Mouse (Mus musculus): ENCODE results near the gene Nup210l. TPM values are rescaled to one million over a fixed set of nuclear protein-coding genes. Genes with fewer than 3 reads are reported as not detected.
A peak's percentile ranks its signal among the peaks of the same experiment; 100 is the strongest.

Nup210l gene
- total RNA-seq, 2 experiments from 2014 or later: 0.25 to 0.33 TPM

- Histone ChIP-seq H3K27ac (no peak overlapping the region), H3K4me3 (no peak overlapping the region)
- no peak for TF ChIP-seq CTCF (conservative IDR thresholded peaks at IDR 0.05)
- no peak for DNase-seq (ENCODE audit: low spot score in 2 of 2)
Observed at GRCm38 (mm10) chr3:90139962-90140361, 36.0 kb downstream of the Nup210l start.

GRCm38 (mm10) chr3:90145461-90145860, 41.5 kb downstream of the Nup210l start:
- TF ChIP-seq CTCF (conservative IDR thresholded peaks at IDR 0.05): no peak
- Histone ChIP-seq H3K27ac (no peak overlapping the region), H3K4me3 (no peak overlapping the region)
- peak in 1 of 2 experiments; percentile 5 for DNase-seq (ENCODE audit: low spot score in 2 of 2)

GRCm38 (mm10) chr3:90146651-90147050, 42.7 kb downstream of the Nup210l start:
- Histone ChIP-seq H3K4me3 (no peak overlapping the region), H3K27ac (no peak overlapping the region)
- no peak for TF ChIP-seq CTCF (conservative IDR thresholded peaks at IDR 0.05)
- no peak for DNase-seq (ENCODE audit: low spot score in 2 of 2)

GRCm38 (mm10) chr3:90151086-90151740, 47.3 kb downstream of the Nup210l start:
- H3K4me3 ChIP-seq: no peak overlapping the region
- DNase-seq (ENCODE audit: low spot score in 2 of 2): no peak
- H3K27ac ChIP-seq: no peak overlapping the region
- no peak for TF ChIP-seq CTCF (conservative IDR thresholded peaks at IDR 0.05)

GRCm38 (mm10) chr3:90155996-90156395, 52.1 kb downstream of the Nup210l start:
- DNase-seq (ENCODE audit: low spot score in 2 of 2): no peak
- TF ChIP-seq CTCF (conservative IDR thresholded peaks at IDR 0.05): no peak
- H3K4me3 ChIP-seq: no peak overlapping the region
- H3K27ac ChIP-seq: no peak overlapping the region

DNA sequence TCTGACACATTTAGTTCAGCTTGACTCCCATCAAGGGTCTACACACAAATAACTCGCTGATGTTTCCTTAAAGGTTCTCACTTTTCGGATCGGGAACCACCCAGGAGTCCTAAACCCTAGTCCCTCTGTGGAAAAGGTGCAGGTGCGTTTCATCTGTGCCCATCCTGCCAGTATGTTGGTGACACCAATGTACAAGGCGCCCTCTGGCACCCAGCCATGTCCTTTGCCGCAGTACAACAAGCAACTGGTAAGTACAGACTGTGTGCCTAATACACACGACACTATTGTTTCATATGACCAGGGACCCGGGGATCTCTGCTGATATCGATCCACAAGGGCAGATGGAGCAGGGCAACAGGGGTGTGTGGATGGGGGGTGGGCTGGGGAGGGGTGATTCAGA, 55.8 kb downstream of the Nup210l start:
- H3K4me3 ChIP-seq: no peak overlapping the region
- no peak for TF ChIP-seq CTCF (conservative IDR thresholded peaks at IDR 0.05)

GRCm38 (mm10) chr3:90161541-90161940, 57.6 kb downstream of the Nup210l start:
- Histone ChIP-seq H3K4me3 (no peak overlapping the region), H3K27ac (no peak overlapping the region)
- no peak for DNase-seq (ENCODE audit: low spot score in 2 of 2)
- peak; percentile 20; the same call in 1 of the 2 replicates for TF ChIP-seq CTCF (conservative IDR thresholded peaks at IDR 0.05)

More for the DNA sequence above, 55.8 kb downstream of the Nup210l start:
- H3K27ac ChIP-seq: no peak overlapping the region
- DNase-seq (ENCODE audit: low spot score in 2 of 2): no peak

DNA sequence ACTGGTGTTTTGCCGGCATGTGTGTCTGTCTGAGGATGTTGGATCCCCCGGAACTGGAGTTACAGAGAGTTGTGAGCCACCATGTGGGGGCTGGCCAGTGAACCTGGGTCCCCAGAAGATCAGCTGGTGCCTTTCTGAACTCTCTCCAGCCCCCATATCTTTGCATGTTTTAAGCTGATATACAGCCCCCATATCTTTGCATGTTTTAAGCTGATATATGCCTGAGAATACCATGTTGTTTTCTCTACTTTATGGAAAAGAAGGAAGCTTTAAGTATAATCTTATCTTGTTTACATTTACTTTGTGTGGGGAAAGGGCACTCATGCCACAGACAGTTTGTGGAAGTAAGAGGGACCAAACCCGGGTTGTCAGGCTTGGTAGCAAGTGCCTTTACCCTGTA, 75.6 kb downstream of the Nup210l start:
- Histone ChIP-seq H3K4me3 (no peak overlapping the region), H3K27ac (no peak overlapping the region)
- DNase-seq (ENCODE audit: low spot score in 2 of 2): no peak
- TF ChIP-seq CTCF (conservative IDR thresholded peaks at IDR 0.05): no peak

GRCm38 (mm10) chr3:90183581-90183980, 79.6 kb downstream of the Nup210l start:
- Histone ChIP-seq H3K4me3 (no peak overlapping the region), H3K27ac (no peak overlapping the region)
- no peak for DNase-seq (ENCODE audit: low spot score in 2 of 2)
- TF ChIP-seq CTCF (conservative IDR thresholded peaks at IDR 0.05): no peak

- no peak for TF ChIP-seq CTCF (conservative IDR thresholded peaks at IDR 0.05)
- no peak for DNase-seq (ENCODE audit: low spot score in 2 of 2)
- Histone ChIP-seq H3K4me3 (no peak overlapping the region), H3K27ac (no peak overlapping the region)
Observed at GRCm38 (mm10) chr3:90190859-90191510, 87.1 kb downstream of the Nup210l start.

- no peak overlapping the region for H3K4me3 ChIP-seq
- H3K27ac ChIP-seq: no peak overlapping the region
- DNase-seq (ENCODE audit: low spot score in 2 of 2): no peak
- TF ChIP-seq CTCF (conservative IDR thresholded peaks at IDR 0.05): no peak
Observed at GRCm38 (mm10) chr3:90194759-90195158, 90.8 kb downstream of the Nup210l start.

GRCm38 (mm10) chr3:90195644-90196043, 91.7 kb downstream of the Nup210l start:
- no peak overlapping the region for H3K4me3 ChIP-seq
- DNase-seq (ENCODE audit: low spot score in 2 of 2): no peak
- H3K27ac ChIP-seq: no peak overlapping the region
- no peak for TF ChIP-seq CTCF (conservative IDR thresholded peaks at IDR 0.05)

DNA sequence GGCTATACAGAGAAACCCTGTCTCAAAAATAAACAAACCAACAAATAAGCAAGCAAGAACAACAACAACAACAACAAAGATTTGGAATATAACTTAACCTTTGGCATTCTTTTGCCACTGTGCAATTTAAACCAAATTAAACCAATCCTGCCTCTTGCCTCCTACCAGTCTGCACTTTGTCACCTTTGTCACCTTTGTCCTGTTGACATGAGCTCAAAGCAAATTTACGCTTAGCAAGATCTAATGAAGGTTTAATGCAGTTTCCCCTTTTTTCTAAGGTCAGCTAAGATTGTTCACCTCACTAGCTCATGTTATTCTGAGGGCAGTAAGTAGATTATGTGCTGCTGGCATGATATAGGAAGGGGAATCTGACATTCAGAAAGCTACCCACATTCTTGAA, 93.6 kb downstream of the Nup210l start:
- DNase-seq (ENCODE audit: low spot score in 2 of 2): no peak
- no peak for TF ChIP-seq CTCF (conservative IDR thresholded peaks at IDR 0.05)
- H3K4me3 ChIP-seq: no peak overlapping the region
- H3K27ac ChIP-seq: no peak overlapping the region

DNA sequence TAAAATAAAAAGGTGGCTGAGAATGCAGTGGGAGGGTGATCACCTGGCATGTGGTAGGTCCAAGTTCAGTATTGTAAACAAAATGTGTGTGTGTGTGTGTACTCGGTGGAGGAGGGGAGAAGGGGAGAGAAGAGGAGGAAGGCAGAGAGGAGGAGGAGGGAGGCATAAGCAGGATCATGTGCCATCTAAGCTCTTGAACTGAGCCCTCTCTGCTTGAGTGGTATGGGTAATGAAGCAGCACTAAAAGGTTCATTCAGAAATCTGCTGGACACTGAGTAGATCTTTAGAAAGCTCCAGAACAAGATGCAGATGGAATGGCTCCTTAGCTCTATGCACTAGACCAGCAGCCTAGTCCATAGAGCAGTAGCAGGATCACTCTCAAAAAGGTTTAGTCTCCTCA, 99.0 kb downstream of the Nup210l start:
- Histone ChIP-seq H3K27ac (no peak overlapping the region), H3K4me3 (no peak overlapping the region)
- DNase-seq (ENCODE audit: low spot score in 2 of 2): no peak
- TF ChIP-seq CTCF (conservative IDR thresholded peaks at IDR 0.05): no peak

Data from layer of hippocampus, adult 2 months (tissue).